Mouse (Mus musculus): ENCODE measurements around the gene Cdk10. TPM values are rescaled to one million over a fixed set of nuclear protein-coding genes. Genes with fewer than 3 reads are reported as not detected.
"Not testable (repeated sequence)": the region's sequence is repeated elsewhere in the genome, so short reads cannot be mapped to it uniquely, and the experiment has no call there.

The Cdk10 gene
- polyA plus RNA-seq, 1 experiment from 2014 or later: 13.9 TPM

- Histone ChIP-seq H3K36me3 (ENCODE audit: inconsistent target) (peaks cover 26% of the 10 kb centered on the region), H3K79me2 (ENCODE audit: inconsistent target) (peaks cover 21% of the 10 kb centered on the region), H3K4me3 (ENCODE audit: inconsistent target) (peak overlapping the region; percentile 28; the same call in 1 of the 2 replicates), H3K27ac (no peak overlapping the region)
- 30% methylated on average over 20 of the region's 22 CpGs for WGBS (ENCODE audit: missing documents)
Measured at GRCm38 (mm10) chr8:123213118-123213772, 11.4 kb upstream of the Cdk10 start.

- Histone ChIP-seq H3K36me3 (ENCODE audit: inconsistent target) (0 out of 2 replicates have a peak, but pooled peaks cover 4% of the 10 kb centered on the region), H3K79me2 (ENCODE audit: inconsistent target) (peaks cover 21% of the 10 kb centered on the region), H3K27ac (no peak overlapping the region), H3K4me3 (ENCODE audit: inconsistent target) (no peak overlapping the region)
- WGBS (ENCODE audit: missing documents): 86% methylated on average over 3 of the region's 3 CpGs
Measured at GRCm38 (mm10) chr8:123215430-123215829, 9.2 kb upstream of the Cdk10 start.

- Histone ChIP-seq H3K27ac (no peak overlapping the region), H3K4me3 (ENCODE audit: inconsistent target) (no peak overlapping the region), H3K36me3 (ENCODE audit: inconsistent target) (no peaks in the 10 kb centered on the region), H3K79me2 (ENCODE audit: inconsistent target) (no peaks in the 10 kb centered on the region)
- WGBS (ENCODE audit: missing documents): 20% methylated on average over 1 of the region's 1 CpGs
Measured at GRCm38 (mm10) chr8:123220917-123221316, 3.7 kb upstream of the Cdk10 start.

- WGBS (ENCODE audit: missing documents): 83% methylated on average over 1 of the region's 1 CpGs
- Histone ChIP-seq H3K4me3 (ENCODE audit: inconsistent target) (no peak overlapping the region), H3K27ac (no peak overlapping the region), H3K79me2 (ENCODE audit: inconsistent target) (no peaks in the 10 kb centered on the region), H3K36me3 (ENCODE audit: inconsistent target) (no peaks in the 10 kb centered on the region)
Measured at GRCm38 (mm10) chr8:123228416-123228815, 3.8 kb downstream of the Cdk10 start.

GRCm38 (mm10) chr8:123230326-123230725 lies 5.7 kb downstream of the Cdk10 start:
- not testable (repeated sequence) for H3K27ac ChIP-seq; H3K36me3 ChIP-seq (ENCODE audit: inconsistent target); H3K79me2 ChIP-seq (ENCODE audit: inconsistent target); H3K4me3 ChIP-seq (ENCODE audit: inconsistent target)
- WGBS (ENCODE audit: missing documents): 92% methylated on average over 7 of the region's 11 CpGs

- no peaks in the 10 kb centered on the region for H3K79me2 ChIP-seq (ENCODE audit: inconsistent target)
- WGBS (ENCODE audit: missing documents): 95% methylated on average over 5 of the region's 5 CpGs
- no peak overlapping the region for H3K27ac ChIP-seq
- H3K4me3 ChIP-seq (ENCODE audit: inconsistent target): no peak overlapping the region
- no peaks in the 10 kb centered on the region for H3K36me3 ChIP-seq (ENCODE audit: inconsistent target)
Measured at GRCm38 (mm10) chr8:123231742-123232141, 7.1 kb downstream of the Cdk10 start.

GRCm38 (mm10) chr8:123232553-123232952 lies 7.9 kb downstream of the Cdk10 start:
- no peak overlapping the region for H3K27ac ChIP-seq
- 78% methylated on average over 7 of the region's 7 CpGs for WGBS (ENCODE audit: missing documents)
- no peaks in the 10 kb centered on the region for H3K36me3 ChIP-seq (ENCODE audit: inconsistent target)
- H3K4me3 ChIP-seq (ENCODE audit: inconsistent target): no peak overlapping the region
- no peaks in the 10 kb centered on the region for H3K79me2 ChIP-seq (ENCODE audit: inconsistent target)

GRCm38 (mm10) chr8:123233300-123233699 lies 8.7 kb downstream of the Cdk10 start:
- 91% methylated on average over 11 of the region's 13 CpGs for WGBS (ENCODE audit: missing documents)
- Histone ChIP-seq H3K36me3 (ENCODE audit: inconsistent target) (no peaks in the 10 kb centered on the region), H3K79me2 (ENCODE audit: inconsistent target) (no peaks in the 10 kb centered on the region), H3K27ac (no peak overlapping the region), H3K4me3 (ENCODE audit: inconsistent target) (no peak overlapping the region)

GRCm38 (mm10) chr8:123233760-123234159 lies 9.1 kb downstream of the Cdk10 start:
- WGBS (ENCODE audit: missing documents): 95% methylated on average over 10 of the region's 11 CpGs
- H3K27ac ChIP-seq: no peak overlapping the region
- H3K4me3 ChIP-seq (ENCODE audit: inconsistent target): no peak overlapping the region
- H3K36me3 ChIP-seq (ENCODE audit: inconsistent target): no peaks in the 10 kb centered on the region
- no peaks in the 10 kb centered on the region for H3K79me2 ChIP-seq (ENCODE audit: inconsistent target)

GRCm38 (mm10) chr8:123234918-123235519 lies 10.4 kb downstream of the Cdk10 start:
- Histone ChIP-seq H3K27ac (no peak overlapping the region), H3K4me3 (ENCODE audit: inconsistent target) (no peak overlapping the region), H3K36me3 (ENCODE audit: inconsistent target) (no peaks in the 10 kb centered on the region), H3K79me2 (ENCODE audit: inconsistent target) (no peaks in the 10 kb centered on the region)
- WGBS (ENCODE audit: missing documents): 46% methylated on average over 11 of the region's 13 CpGs

- 4% methylated on average over 56 of the region's 57 CpGs for WGBS (ENCODE audit: missing documents)
- Histone ChIP-seq H3K36me3 (ENCODE audit: inconsistent target) (no peaks in the 10 kb centered on the region), H3K27ac (no peak within 1 kb of the TSS; the same call in 1 of the 2 replicates), H3K4me3 (ENCODE audit: inconsistent target) (peak within 1 kb of the TSS; percentile 88), H3K79me2 (ENCODE audit: inconsistent target) (no peaks in the 10 kb centered on the region)
Measured at GRCm38 (mm10) chr8:123235520-123236497, 11.2 kb downstream of the Cdk10 start, which contains the start of gene Spata2l. TSS of gene Spata2l (minus strand) at chr8:123236233.

GRCm38 (mm10) chr8:123239398-123239797 lies 14.8 kb downstream of the Cdk10 start:
- no peak overlapping the region for H3K27ac ChIP-seq
- H3K4me3 ChIP-seq (ENCODE audit: inconsistent target): no peak overlapping the region
- H3K36me3 ChIP-seq (ENCODE audit: inconsistent target): peaks cover 26% of the 10 kb centered on the region; the same call in 1 of the 2 replicates
- WGBS (ENCODE audit: missing documents): 94% methylated on average over 10 of the region's 10 CpGs
- H3K79me2 ChIP-seq (ENCODE audit: inconsistent target): no peaks in the 10 kb centered on the region

GRCm38 (mm10) chr8:123242107-123242923 lies 17.7 kb downstream of the Cdk10 start:
- peaks cover 54% of the 10 kb centered on the region for H3K36me3 ChIP-seq (ENCODE audit: inconsistent target)

GRCm38 (mm10) chr8:123243053-123243452 lies 18.4 kb downstream of the Cdk10 start:
- H3K36me3 ChIP-seq (ENCODE audit: inconsistent target): peaks cover 62% of the 10 kb centered on the region
- H3K27ac ChIP-seq: no peak overlapping the region
- no peak overlapping the region for H3K4me3 ChIP-seq (ENCODE audit: inconsistent target)
- no peaks in the 10 kb centered on the region for H3K79me2 ChIP-seq (ENCODE audit: inconsistent target)
- 88% methylated on average over 11 of the region's 11 CpGs for WGBS (ENCODE audit: missing documents)

More at GRCm38 (mm10) chr8:123242107-123242923, 17.7 kb downstream of the Cdk10 start:
- Histone ChIP-seq H3K27ac (no peak overlapping the region), H3K79me2 (ENCODE audit: inconsistent target) (no peaks in the 10 kb centered on the region), H3K4me3 (ENCODE audit: inconsistent target) (no peak overlapping the region)
- 98% methylated on average over 7 of the region's 7 CpGs for WGBS (ENCODE audit: missing documents)
